Mouse (Mus musculus): Measurements from ENCODE around the gene Hyal3.
"Not testable (repeated sequence)": the region's sequence is repeated elsewhere in the genome, so short reads cannot be mapped to it uniquely, and the experiment has no call there.

The Hyal3 gene

DNA sequence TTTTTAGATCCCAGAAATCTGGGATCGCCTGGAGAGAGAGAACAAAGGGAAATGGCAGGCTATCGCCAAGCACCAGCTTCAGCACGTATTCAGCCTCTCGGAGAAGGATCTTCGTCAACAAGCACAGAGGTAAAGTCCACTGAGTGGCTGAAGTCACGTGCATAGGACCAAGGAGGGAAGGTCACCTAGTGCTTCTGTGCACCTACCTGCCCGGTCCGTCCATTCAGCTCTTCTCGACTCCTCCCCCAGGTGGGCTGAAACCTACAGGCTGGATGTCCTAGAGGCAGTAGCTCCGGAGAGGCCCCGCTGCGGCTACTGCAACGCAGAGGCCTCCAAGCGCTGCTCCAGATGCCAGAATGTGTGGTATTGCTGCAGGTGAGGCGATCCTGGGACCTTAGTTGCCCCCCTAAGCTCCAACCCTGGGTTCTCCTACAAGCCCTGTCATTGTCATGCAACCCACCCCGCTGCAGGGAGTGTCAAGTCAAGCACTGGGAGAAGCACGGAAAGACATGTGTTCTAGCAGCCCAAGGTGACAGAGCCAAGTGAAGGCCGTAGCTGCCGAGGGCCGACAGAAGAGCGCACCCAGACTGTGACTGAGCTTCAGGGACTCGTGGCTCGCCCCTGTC is 30.0 kb upstream of the Hyal3 start:
- in situ Hi-C loops (cut with MseI, MboI), result no loop called here

DNA sequence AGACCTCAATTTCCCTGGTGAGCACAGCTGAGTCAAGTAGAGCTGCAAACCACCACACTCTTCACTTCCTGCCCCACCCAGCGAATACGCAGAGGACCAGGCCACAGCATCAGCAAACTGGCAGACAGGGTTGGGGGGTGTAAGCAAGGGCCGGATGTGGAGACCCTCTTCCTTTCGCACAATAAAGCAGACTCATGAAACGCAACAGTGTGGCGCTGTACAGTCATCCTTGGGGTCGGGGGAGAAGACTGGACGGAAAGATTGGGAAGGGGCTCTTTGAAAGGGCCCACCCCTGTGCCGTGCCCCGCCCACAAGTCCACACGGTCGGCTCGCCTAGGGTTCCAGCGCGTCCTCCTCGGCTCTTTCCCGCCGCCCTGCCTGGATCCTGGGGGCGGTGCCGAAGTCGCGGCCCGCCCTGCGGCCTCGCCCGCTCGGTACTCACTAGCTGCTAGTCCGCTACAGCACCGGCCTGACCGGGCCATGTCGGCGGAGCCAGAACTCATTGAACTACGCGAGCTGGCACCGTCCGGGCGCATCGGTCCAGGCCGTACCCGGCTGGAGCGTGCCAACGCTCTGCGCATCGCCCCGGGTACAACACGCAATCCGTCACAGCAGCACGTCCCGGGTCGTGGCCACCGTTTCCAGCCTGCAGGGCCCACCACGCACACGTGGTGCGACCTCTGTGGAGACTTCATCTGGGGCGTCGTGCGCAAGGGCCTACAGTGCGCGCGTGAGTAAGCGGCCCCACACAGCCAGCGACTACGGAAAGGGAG is 29.3 kb upstream of the Hyal3 start, which contains the start of gene Rassf1:
Gene Rassf1, plus strand, starts transcription at position 439 of the 773 bp plus-strand sequence.
- in situ Hi-C loops (cut with MseI, MboI), result no loop called here

GRCm38 (mm10) chr9:107551890-107552355 is 28.7 kb upstream of the Hyal3 start:
- in situ Hi-C loops (cut with MseI, MboI), result no loop called here

DNA sequence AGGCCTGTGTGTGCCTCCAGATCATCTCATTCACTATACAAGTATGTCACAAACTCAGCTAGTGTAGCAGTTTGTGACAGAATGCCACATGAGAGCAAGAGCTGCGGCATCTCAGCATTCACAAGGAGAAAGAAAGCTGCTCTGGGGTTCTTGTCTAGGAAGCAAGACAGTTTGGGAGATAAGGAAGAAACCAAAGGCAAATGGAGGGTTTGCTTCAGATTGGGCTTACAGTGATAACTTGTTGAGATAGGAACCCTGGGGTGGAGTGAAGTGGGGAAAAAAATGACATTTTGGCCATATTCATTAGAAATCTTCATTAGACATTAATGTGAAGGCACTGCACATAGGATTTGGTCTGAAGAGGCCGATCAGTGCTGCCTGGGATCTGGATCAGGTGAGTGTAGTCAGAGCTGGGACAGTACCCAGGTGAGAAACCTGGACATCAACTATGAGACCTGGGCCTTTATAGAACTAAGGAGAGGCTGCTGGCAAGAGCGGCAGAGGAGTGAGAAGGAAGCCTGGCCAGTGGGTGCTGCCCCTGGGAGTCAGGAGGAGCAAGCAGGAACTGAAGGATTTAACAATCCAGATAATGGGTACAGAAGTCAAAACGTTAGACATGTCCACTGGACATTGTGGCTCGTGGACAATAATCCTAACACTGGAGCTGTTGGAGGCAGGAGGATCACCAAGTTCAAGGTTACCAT is 27.8 kb upstream of the Hyal3 start:
- in situ Hi-C loops (cut with MseI, MboI), result no loop called here

DNA sequence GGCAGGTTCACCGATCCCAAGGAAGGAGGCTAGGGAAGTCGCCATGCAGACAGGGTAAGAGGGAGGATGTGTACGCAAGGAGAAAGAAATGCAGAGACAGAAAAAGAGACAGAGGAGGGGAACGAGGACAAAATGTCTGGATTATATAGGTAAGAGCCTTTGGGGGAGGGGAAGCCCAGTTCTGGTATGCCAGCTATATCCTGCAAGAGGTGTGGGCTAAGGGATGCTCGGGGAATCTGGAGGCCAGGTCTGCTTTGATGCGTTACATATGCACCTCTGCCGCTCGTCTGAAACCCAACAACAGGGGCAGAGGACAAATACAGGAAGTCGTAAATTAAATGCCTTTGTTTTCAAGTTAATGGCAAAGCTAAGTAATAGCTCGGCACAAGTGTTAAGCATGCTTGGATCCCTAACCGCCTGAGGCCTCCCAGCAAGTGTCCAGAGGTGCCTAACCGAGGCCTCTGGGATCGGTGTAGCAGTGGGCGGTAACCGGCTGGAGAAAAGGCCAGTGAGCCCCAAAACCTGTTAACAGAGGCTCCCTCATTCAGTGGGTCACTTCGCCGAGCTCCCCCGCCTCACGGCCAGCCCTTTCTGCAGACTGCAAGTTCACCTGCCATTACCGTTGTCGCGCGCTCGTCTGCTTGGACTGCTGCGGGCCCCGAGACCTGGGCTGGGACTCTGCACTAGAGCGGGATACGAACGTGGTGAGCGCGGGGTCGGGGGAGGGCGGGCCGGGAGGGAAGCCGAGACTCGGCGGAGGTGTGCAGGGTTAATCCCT is 26.9 kb upstream of the Hyal3 start:
- in situ Hi-C loops (cut with MseI, MboI), result no loop called here

DNA sequence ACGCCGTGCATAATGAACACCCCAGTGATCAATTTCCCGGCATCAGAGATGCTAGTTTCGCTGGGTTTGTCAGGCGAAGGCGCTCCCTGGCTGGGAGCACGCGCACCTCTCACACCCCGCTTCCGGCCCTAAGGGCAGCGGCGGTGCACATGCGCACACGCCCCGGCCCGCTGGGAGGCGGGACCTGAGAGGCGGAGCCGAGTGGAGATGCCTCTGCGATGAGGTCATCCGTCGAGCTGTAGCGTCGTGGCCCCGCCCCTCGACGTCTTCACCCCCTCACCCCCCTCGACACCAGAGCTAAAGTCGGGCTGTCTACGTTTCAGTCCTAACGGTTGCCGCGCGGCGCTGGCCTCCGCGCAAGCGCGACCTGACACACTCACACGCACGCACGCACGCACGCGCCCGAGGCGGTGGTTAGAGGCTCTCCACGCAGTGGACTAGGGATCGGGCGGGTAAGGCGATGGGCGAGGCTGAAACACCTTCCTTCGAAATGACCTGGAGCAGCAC is 26.2 kb upstream of the Hyal3 start:
- in situ Hi-C loops (cut with MseI, MboI), result no loop called here

DNA sequence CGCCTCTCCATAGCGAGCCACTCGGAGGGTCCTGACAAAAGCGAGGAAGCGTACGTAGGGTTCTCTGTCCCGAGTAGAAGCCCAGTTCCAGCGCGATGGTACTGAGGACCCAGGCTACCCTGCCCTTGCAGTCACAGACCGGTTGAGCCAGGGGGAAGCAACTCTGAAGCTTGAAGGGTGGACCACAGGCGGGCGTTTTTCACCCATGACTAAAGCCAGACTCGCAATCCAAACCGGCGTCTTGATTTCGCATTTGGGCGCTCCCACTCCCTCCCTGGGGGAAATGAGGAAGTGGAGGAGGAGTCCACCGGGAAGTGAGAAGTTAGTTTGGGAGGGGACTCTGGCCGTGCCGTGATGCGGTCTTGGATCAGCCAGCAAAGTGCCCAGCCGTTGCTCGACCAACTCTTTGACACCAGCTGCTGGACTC is 25.6 kb upstream of the Hyal3 start:
- in situ Hi-C loops (cut with MseI, MboI), result no loop called here

DNA sequence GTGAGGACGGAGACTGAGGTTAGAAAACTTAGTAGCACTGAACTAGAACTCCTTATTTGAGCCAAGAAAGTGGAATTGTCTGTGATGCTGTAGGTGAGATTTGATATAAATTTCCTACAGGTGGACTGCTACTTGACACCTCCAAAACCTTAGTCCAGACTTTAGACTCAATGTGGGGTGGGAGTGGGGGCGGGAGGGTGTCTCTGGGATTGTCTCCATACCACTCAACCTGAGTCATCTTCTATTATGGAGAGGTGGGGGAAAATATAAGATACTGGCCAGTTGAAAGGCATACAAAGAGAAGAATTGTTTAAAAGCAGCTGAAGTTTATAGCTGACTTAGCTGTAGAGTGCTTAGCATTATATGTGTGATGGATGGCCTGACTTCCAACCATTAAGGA is 24.9 kb upstream of the Hyal3 start:
- in situ Hi-C loops (cut with MseI, MboI), result no loop called here

DNA sequence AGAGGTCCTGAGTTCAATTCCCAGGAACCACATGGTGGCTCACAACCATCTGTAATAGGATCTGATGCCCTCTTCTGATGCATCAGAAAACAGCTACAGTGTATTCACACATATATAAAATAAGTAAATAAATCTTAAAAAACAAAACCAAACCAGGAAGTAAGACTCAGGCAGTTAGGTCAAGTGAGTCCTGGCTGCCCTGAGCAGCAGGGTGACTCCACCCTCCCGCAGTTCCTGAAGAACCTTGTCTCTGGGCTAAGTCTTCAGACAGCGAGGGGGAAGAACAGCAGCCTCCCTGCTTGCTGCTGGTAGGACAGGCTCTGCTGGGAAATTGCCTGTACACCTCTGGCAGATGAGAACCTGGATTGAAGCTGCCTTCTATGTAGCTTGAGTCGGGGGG is 24.3 kb upstream of the Hyal3 start:
- in situ Hi-C loops (cut with MseI, MboI), result no loop called here

DNA sequence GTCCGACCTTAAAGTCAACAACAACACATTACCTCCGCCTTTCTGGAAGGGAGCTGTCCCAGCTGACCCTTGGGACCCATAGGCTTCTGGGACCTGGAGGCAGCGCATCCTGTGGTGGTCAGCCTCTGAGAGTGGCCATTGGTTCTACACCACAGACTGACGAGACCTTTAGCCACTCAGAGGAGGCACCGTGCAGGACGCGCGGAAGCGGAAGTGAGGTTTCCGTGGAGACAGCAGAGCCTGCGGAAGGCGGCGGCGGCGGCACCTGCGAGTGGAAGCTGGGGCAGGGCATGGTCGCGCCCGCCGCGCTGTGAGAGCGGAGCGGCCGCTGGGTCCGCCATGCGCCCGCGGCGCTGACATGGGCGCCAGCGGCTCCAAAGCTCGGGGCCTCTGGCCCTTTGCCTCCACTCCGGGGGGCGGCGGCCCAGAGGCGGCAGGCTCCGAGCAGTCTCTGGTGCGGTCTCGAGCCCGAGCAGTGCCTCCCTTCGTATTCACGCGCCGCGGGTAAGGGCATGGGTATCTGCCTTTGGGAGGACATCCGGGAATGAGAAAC is 17.5 kb upstream of the Hyal3 start, which contains the start of gene Tusc2:
Gene Tusc2, plus strand, starts transcription at position 227 of the 553 bp plus-strand sequence.
- in situ Hi-C loops (cut with MseI, MboI), result no loop called here

DNA sequence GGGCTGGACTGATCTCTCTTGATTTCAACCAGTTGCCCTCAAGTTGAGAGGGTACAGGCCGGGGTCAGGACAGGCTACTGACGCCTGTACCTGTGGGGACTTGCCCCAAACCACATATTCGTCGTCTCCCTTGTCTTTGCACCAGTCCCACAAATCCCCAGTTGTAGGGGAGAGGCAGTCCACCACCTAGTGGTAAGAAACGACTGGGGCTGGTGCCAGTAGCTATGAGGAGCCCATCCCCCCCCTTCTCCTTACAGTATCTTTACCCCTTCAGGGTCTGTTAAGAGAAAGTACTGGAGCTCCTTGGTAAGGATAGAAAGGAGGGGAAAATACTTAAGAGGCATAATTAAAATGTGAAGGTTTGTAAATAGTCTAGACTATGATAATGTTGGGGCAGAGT is 15.1 kb upstream of the Hyal3 start:
- in situ Hi-C loops (cut with MseI, MboI), result not testable (repeated sequence)

DNA sequence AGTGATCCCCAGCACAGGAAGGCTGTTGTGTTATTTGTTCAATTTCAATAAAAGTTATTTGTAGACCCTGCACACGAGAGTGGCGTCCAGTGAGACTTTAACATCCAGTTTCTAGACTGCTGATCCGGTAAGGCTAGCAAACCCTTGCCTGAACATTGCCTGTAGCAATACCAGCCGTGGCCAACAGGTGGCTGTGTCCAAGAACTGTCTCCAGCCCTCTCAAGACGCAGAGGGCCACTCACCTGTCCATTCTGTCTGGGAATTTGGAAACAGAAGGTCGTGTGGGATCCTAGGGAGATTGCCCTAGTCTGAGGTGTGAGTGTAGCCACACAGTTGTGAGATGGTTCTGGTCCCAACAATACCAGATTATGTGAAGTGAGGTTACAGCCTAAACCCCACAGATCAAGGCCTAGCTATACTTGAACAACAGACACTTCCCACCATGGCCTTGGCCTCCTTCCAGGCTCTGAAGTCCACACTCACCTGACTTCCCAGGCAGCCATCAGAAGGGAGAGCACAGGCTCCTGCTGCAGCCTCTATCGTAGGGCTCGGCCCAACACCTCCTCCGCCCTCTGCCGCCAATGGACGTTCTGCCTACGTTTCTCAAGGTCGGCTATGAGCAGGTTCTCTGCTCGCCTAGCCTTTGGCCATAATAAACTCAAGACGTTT is 14.4 kb upstream of the Hyal3 start:
- in situ Hi-C loops (cut with MseI, MboI), result no loop called here

DNA sequence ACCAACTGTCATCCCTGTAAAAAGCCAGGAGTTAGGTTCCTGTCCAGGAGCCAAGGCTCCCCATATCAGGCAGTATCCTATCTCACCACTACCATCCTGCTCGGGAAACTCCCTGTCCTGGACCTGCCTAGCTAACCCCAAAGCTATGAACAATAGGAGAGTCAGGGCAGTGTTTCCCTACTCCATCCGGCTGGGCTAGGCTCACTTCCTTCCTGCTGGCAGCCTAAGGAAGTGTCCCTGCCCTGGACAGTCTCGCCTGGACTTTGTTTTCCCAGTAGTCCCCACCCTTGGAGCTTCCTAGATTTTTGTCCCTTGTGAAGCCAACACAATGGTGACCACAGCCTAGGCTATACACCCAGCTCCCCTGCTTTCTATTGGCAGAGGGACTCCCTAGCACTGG is 13.8 kb upstream of the Hyal3 start:
- in situ Hi-C loops (cut with MseI, MboI), result no loop called here

DNA sequence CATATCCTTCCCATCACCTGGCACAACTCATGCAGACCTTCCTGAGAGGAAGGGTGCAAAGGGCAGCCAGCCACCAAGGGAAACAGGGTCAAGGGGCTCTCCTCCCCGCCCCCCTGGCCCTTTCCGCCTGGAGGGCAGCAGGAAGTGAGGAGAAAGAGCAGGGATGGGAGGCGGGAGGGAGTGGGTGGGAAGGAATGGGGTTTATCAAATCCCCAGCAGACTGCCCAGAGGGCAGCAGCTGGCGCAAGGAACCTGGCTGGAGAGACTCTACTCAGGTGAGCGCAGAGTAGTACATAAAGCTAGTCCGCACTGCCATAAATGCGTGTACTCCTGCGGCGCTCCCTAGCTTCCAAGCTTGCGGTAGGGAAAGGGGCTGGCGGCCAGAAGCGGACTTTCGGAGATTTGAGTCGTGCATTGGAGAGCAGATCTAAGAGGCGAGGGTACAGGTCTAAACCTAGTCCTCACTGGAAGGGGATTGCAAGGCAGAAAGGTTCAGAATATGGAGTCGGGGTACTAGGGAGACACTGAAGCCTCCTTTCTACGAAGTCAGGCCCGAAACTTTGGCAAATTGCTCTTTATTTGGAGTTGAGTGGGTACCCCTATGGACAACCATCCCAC is 12.8 kb upstream of the Hyal3 start, which contains the start of gene Hyal2:
Gene Hyal2, plus strand, starts transcription at position 244 of the 618 bp plus-strand sequence.
- in situ Hi-C loops (cut with MseI, MboI), result no loop called here

DNA sequence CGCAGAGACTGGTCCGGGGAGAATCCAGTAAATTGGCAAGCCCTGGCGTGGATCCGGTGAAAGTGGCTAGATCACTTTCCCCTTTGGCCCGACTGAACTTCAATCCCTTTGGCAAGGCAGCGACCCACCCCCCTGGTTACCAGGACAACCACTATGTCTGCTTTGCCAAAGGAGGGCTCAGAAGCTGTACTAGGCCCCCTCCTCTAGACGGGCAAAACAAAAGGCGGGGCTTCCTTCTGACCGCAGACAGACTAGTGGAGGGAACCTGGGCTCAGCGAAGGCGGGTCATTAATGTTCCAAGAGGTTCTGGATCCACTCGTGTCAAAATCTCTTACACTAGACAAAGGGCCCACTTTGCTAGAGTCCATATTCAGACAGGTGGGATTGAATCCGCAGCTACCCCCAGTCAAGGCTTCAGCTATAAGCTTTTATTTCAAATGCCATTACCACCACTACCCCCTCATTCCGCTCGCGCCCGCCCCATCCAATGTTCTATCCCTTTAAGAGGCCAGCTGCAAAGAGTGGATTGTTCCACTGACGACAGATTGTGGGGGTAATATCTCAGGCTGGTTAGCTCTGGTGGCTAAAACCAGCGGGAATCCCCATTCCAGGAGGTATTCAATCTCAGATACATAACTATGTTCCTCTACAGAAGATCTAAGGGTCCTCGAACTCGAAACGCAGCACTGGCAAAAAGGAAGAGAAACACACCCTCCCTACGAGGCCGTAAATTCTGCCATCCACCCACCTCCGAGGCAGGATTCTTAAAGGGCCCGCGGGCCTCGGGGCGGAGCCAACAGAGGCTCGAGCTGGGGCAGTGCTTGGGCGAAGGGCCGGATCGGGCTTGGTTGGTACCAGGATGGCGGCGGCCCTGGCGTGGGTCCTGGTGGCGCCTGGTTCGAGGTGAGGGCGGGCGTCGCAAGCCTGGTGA is 12.0 kb upstream of the Hyal3 start:
- in situ Hi-C loops (cut with MseI, MboI), result no loop called here

DNA sequence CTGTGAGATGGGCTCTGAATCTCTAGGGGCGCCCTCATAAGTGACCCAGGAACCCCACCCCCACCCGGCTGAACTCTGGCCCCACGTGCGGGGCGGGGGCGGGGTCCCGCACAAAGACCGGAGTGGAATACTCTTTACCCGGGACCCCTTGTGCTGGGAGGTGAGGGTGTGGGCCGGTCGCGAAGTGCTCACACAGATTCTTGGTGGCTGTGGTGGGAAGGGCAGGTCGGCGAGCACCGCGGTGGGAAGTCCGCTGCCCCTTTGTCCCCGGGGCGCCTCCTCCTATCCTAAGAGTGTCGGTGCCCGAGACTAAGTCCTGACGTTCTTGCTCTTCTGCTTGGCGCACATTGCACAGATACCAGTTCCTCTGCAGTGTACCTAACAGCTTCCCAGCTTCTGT is 11.3 kb upstream of the Hyal3 start:
- in situ Hi-C loops (cut with MseI, MboI), result no loop called here

DNA sequence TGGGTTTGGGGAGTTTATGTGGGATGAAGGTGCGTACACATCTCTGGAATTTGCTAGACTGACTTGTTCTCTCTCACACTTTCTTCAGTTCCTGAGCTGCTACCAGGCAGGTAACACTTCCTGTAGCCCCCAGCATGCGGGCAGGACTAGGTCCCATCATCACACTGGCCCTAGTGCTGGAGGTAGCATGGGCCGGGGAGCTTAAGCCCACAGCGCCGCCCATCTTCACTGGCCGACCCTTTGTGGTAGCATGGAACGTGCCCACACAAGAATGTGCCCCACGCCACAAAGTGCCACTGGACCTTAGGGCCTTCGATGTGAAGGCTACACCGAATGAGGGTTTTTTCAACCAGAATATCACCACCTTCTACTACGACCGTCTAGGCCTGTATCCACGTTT is 10.6 kb upstream of the Hyal3 start:
- in situ Hi-C loops (cut with MseI, MboI), result no loop called here

- in situ Hi-C loops (cut with MseI, MboI), result no loop called here
Observed at GRCm38 (mm10) chr9:107570845-107571244, 9.8 kb upstream of the Hyal3 start.

All from mouse trophoblast stem cell (cell line).